Mouse (Mus musculus): Measurements from ENCODE around the gene E2f1.

The E2f1 gene
- long read RNA-seq, experiment 1, transcript E2f1-201 (7 exons, 2,755 nt) = major isoform, 8 of 13 reads
- long read RNA-seq, experiment 1, partial matches to known transcripts = 2 of 13 reads
- long read RNA-seq, experiment 1, other reads (novel, unspliced or antisense) = 0 of 13 reads
- long read RNA-seq, experiment 2, transcript E2f1-201 (7 exons, 2,755 nt) = major isoform, 6 of 8 reads
- long read RNA-seq, experiment 2, partial matches to known transcripts = 1 of 8 reads
- long read RNA-seq, experiment 2, other reads (novel, unspliced or antisense) = 0 of 8 reads

DNA sequence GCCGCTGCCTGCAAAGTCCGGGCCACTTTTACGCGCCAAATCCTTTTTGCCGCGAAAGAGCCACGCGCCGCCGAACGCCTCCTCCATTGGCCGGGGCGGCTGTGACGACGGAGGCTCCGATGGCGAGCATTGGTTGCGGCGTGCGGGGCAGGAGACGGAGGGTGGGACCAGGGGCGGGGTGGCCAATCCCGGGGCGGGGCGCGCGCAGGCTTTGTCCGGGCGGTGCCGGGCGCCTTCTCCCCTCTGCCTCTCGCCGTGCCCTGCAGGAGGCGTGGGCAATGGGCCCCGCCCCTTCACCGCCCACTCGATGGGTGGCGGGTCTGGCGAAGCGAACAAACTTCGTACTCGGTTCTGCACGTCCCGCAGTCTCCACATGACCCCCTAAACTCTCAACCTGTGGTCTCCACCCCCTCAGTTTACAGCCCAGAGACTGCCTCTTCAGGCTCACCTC is at the start of gene E2f1:
TSS of gene E2f1 (minus strand) at position 57 of the 451 bp plus-strand sequence.
- intact Hi-C loops (cut with DNase I) = loop anchor here (5.0 kb wide), 1 partner anchor 42 kb away; the partner anchor contains the start of genes 4930519P11Rik and Zfp341

DNA sequence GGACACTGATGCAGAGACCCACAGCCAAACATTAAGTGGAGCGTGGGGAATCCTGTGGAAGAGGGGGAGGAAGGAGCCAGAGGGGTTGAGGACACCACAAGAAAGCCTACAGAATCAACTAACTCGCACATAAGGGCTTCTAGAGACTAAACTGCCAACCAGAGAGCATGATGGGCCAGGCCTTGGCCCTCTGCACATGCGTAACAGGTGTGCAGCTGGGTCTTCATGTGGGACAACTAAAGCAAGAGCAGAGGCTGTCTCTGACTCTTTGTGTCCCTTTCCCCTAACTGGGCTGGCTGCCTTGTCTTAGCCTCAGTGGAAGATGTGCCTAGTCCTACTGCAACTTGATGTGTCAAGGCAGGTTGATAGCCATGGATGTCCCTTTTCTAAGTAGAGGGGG is 47.4 kb upstream of the E2f1 start:
- intact Hi-C loops (cut with DNase I) = no loop called here

GRCm38 (mm10) chr2:154615674-154616073 is 46.0 kb upstream of the E2f1 start:
- intact Hi-C loops (cut with DNase I) = no loop called here

DNA sequence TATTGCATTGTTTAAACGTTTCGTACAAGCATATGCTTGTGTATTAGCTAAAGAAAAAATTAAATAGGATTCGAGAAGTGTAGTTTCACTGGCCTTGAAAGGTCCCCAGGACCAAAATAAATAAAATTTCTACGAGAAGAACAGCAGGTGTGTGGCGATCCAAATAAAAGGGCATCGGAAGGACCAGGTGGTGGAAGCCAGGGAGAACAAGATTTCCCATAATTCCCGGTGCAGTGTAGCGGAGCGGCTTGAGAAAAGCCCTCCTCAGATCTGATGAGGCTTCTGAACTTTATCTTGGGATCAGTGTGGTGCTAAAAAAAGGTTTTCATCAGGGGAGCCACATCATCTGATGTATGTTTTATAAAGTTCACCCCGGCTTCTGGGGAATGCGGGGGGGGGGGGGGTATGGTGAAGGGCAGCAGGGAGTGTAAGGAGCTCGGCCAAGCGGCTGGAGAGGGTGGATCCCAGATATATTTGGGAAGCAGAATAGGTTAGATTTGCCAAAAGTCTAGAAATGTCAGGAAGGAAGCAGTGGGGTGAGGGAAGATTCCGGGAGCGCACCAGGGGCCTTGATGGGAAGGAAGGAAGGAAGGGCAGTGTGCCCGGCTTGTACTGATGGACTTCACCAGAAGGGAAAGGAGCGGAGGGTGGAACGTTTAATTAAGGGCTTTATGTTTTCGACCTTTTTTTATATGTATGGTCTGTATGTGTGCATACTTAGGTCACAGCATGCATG is 45.3 kb upstream of the E2f1 start:
- intact Hi-C loops (cut with DNase I) = loop anchor here (5.0 kb wide), 2 partner anchors 43 to 203 kb away; no protein-coding TSS in a partner anchor

GRCm38 (mm10) chr2:154613118-154614115 is 43.7 kb upstream of the E2f1 start, which contains the start of the genes Zfp341 and 4930519P11Rik:
Gene Zfp341, plus strand, starts transcription at chr2:154613297.
Gene 4930519P11Rik, minus strand, starts transcription at chr2:154613437.
- intact Hi-C loops (cut with DNase I) = loop anchor here (5.0 kb wide), 2 partner anchors 41 to 201 kb away; no protein-coding TSS in a partner anchor

- intact Hi-C loops (cut with DNase I) = no loop called here
These were observed 39.5 kb upstream of the E2f1 start for GRCm38 (mm10) chr2:154609050-154609767.

- intact Hi-C loops (cut with DNase I) = no loop called here
These were observed 37.3 kb upstream of the E2f1 start for GRCm38 (mm10) chr2:154606965-154607364.

DNA sequence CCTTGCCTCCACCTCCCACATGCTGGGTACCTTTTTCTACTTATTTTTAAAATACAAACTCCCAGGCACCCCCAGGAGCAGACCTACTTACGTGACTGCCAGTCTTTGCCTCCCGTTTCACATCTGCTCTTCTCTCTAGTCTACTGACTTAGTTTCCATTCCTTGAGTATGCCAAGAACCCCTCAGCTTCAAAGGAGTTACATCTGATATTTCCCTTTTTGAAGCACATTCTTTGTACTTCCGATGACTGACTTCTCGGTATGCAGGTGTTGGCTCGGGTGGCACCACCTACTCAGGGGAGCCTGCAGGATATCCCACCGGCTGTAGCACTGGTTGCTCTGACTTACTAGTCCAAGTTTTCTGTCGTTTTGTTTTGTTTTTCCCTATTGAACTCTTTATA is 34.5 kb upstream of the E2f1 start:
- intact Hi-C loops (cut with DNase I) = no loop called here

GRCm38 (mm10) chr2:154603638-154604153 is 34.0 kb upstream of the E2f1 start, which contains the start of gene Pxmp4:
Gene Pxmp4, minus strand, starts transcription at chr2:154603708.
- intact Hi-C loops (cut with DNase I) = no loop called here

GRCm38 (mm10) chr2:154603007-154603637 is 33.4 kb upstream of the E2f1 start:
- intact Hi-C loops (cut with DNase I) = no loop called here

GRCm38 (mm10) chr2:154601324-154601723 is 31.6 kb upstream of the E2f1 start:
- intact Hi-C loops (cut with DNase I) = no loop called here

- intact Hi-C loops (cut with DNase I) = no loop called here
These were observed 30.9 kb upstream of the E2f1 start for GRCm38 (mm10) chr2:154600586-154600985.

- intact Hi-C loops (cut with DNase I) = no loop called here
These were observed 27.7 kb upstream of the E2f1 start for GRCm38 (mm10) chr2:154597399-154597798.

DNA sequence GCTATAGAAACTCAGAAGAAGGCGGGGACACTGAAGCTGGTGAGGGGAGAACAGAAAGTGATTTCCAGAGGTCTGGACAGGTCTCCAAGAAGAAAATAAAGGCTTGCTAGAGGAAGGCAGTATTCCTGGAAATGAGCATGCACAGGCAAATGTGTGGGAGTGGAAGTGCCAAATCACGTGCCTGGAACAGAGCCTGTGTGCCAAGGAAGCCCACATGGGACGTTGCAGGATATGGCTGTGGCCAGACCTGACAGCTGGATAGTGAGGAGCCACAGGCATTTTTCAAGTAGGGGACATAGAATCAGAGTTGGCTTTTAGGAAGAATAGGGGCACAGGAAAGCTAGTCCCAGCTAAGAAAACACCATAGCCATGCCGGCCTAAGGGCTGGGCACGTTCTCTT is 26.1 kb upstream of the E2f1 start:
- intact Hi-C loops (cut with DNase I) = no loop called here

- intact Hi-C loops (cut with DNase I) = no loop called here
These were observed 23.3 kb upstream of the E2f1 start for GRCm38 (mm10) chr2:154593025-154593424.

- intact Hi-C loops (cut with DNase I) = no loop called here
These were observed 21.5 kb upstream of the E2f1 start for GRCm38 (mm10) chr2:154591239-154591638.

DNA sequence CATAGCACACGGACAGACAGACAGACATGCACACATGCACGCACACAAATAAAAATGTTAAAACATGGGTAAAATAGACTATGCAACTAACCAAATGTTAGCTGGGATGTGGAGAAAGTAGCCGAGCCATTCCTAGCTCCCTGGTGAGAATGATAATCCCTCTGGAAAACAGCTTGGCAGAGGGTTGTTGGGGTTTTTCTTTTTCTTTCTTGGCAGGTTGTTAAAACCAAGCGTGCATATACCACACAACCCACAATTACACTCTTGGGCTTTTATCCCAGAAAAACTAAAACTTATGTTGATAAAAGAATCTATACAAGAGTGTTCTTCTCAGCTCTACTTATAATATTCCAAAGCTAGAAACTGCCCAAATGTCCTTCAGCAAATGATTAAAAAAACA is 19.4 kb upstream of the E2f1 start:
- intact Hi-C loops (cut with DNase I) = no loop called here

GRCm38 (mm10) chr2:154586405-154586804 is 16.7 kb upstream of the E2f1 start:
- intact Hi-C loops (cut with DNase I) = no loop called here

DNA sequence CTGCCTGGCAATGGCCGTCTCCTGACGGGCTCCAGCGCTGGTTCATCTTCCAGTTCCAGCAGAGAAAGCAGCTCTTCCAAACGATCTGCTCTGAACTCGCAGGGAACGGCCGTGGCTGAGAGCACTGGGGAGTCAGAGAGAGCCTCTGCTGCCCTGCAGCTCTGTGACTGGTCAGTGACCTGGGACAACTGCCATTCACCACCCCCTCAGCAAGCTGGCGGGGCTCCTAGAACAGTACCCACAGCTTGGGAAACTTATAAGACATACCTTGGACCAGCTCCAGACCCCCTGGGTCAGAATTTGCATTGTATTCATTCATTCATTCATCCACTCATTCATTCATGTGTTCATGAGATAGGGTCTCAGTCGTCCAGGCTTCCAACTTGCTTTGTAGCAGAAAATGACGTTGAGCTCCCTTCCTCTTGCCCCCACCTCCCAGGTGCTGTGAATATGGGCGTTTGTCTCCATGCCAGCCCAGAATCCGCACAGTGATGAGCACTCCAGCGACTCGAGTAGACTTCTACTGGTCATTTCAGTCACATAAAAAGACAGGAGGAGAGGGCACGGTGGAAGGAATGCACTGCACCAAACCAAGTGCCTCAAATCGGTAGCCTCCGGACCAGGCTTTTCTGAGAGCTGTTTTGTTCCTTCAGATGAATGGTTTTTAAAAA is 15.4 kb upstream of the E2f1 start:
- intact Hi-C loops (cut with DNase I) = no loop called here

All from adrenal gland (tissue).